Mouse (Mus musculus) natural killer cell, adult 2 months (primary cell): ENCODE measurements around the gene Enpp4.

ENCODE experiments used
- DNase-seq, 2 experiments: peaks; one replicate each; pipeline ENCODE4 v3.0.0; 2022; ENCODE audit warnings: low spot score in 2 of 2

The Enpp4 gene

DNA sequence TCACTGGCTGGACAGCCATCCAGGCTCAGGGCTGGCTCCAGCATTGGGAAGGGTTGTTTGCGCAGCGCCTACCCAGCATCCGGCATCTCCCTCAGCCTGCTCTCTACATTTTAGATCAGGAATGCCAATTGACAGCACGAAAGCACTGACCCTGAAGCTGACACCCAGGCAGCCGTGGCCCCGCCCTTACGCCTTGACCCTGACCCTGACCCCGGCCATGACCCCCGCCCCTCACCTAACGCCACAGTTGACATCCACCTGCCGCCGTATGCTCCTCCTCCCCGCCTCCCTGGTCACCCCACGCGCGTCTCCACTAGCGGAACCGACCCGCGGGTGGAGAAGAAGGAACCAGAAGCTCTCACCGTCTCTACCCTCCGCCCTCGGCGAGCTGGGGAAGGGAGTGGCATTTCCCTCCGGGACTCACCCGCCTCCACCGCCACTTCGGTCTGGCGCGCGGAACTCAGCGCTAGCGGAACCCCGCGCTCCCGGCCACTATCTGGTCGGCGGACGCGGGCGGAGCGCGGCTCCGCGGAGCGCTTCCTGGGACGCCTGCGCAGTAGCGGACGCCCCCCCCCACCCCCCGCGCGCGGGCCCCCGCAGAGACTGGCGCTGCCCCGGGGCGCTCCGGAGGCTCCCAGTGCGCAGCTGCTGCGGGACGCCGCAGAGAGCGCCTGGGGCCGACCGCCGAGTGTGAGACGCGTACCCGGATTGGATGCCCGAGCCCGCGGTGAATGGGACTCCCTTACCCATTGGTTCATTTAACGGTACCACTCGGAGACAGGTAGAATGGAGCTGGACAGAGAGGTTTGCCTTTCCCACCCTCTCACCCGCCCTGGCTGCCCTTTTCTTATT is at the start of gene Enpp4:
Gene Enpp4, minus strand, starts transcription at position 523 of the 852 bp plus-strand sequence.
- peak; percentile 88 to 91 for DNase-seq

DNA sequence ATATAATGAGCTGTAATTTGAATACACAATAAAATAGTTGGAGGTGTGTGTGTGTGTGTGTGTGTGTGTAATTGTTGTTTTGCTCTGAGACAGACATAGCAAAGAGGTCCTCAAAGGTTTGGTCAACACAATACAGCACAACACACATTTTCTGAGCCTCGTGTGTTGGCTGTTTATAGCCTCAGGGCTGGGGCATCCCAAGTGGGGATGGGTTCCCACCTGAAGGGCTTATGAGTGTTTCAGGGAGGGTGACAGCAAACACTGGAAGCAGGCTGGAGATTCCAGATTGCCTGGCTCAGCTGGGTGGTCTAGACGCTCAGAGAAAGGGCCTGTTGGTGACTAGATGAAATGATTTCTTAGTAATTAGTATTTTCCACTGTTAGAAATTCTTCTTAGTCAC is 49.6 kb upstream of the Enpp4 start:
- no peak for DNase-seq

DNA sequence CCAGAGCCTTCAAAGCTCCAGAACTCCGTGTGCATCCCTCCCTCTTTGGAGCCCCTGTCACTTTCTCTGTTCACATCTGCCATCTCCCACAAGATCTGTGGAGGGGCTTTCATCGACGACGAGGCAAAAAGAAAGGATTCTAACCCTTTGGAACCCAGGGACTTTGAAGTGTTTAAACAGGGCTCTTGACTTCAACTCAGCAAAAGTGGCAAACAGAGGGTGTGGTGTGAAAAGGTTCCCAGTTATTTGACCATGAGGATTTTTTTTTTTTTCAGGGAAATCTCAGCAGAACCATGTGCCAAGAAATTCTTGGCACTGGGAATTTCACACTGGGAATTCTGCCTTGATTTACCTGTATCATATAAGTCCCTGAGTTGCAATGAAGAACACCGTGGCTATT is 48.3 kb upstream of the Enpp4 start:
- DNase-seq: no peak

DNA sequence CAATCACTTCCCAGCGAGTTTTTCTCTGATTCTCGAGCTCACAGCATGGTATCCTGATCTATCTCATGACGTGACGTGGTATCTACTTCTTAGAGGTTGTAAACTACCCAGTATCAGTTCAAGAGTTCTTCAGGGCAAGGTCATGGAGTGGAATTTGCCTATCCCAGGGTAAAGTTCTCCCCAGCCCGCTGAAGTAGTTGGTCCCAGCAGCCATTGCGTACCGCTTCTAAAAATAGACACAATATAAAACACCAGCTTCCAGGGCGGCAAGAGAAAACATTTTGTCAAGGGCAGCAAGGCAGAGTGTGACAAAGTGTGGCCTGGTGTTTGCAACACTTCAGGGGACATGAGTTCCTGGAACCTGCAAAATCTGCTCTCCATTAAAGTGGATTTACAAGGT is 46.3 kb upstream of the Enpp4 start:
- no peak for DNase-seq

DNA sequence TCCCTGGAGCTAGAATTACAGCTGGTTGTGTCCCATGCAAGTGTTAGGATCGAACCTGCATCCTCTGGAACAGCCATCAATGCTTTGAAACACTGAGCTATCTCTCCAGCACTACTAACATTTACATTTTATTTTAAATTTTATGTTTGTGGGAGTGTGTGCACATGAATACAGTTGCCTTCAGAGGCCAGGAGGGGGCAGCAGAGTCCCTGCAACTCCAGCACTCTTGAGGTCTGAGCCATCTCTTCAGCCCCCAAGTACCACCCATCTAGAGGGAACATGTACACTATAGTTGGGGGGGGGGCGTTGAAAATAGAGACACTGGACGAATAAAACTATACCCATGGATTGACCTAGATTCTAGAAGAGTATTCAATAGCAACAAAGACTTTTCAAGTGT is 45.5 kb upstream of the Enpp4 start:
- DNase-seq: no peak

DNA sequence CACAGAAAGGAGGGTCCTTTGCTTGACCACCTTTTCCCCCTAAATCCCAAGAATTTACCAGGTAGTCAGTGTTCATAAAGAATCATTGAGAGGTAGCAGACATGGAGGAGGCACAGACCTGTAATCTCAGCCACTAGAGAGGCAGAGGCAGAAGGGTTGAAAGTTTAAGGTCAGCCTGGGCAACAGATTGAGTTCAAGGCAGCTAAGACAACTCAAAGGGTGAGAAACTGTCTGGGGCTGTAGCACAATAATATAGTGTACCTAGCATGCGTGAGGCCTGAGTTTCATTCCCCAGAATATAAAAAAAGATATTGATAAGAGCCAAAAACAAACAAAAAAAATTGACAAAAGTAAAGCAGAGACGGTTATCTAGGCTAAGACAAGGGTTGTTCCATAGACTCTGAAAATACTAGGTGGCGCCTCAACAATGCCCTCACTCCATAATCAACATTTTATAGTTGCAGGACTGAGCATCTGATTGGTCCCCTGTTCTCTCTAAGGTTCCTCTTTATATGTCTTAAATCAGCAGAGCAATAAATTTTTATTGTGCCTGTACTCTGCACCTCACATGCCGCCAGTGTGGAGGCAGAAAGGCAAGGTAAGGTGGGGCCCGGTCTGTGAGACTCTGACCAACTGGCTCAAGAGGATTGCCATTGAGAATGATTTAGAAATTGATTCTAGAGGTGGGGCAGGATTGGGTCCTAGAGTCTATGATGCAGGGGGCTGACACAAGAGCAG is 42.7 kb upstream of the Enpp4 start:
- no peak for DNase-seq

DNA sequence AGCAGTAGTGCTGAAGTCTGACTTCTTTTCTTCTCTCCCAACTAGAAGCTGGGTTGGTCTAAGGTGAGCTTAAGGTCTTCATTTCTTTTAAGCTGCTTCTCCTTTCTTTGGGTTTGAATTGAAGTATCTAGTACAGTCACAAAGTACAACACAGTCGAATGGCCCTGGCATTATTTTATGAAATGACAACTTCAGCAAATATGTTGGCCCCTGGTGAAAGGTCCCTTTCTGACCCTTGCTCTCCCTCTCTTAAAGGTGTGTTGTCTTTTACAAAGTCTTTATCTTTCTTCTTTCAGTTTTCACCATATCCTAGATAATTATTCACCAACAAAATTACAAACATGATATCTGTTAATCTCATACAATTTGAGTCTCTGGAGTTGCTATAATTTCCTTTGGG is 40.2 kb upstream of the Enpp4 start:
- no peak for DNase-seq

DNA sequence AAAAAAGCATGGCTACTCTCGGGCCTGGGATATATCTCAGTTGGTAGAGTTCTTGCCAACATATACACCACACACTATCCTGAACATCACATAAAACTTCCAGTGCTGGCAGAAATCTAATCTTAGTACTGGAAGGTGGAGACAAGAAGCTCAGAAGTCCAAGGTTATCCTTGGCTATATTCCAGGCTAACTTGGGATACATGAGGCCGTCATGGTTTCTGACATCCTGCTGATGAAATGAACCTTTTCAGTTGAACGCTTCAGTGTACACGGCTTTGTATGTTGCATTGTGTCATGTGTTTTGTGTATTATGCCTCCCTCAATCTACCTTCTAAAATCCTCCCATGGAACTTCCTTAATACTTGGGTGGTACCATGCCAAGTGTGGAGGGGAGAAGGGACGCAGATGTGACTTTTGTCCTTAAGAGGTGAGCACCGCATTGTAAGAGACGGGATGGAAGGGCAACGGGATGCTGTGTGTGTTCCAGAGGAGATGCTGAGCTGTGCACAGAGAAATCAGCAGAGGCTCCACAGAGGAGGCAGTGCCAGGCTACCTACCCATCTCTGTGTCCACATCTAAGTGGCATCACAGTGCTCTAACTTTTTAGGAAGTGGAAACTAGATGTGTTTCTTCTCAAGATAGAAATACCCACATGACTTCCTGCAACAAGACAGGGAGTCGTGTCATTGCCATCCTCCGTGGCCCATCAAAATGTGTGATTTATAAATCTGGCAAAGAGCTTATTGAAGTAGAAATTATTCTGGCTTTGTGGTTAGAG is 31.4 kb upstream of the Enpp4 start:
- DNase-seq: no peak

DNA sequence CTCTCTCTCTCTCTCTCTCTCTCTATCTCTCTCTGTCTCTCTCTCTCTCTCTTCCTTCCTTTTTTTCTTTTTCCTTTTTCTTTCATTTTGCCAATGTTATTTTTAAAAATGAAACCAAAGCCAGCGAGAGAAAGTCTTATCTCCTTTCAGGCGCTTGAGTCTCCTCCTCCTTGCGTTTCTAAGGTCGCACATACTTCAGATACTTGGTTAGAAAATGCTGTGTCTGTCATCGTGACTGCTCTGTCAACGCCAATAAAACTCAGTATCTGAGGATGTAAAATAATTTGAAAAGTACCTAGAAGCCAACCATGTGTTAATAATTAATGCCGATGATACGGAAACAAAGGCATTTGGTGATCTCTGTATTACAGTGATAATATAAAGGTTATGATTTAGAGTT is 30.4 kb upstream of the Enpp4 start:
- no peak for DNase-seq

DNA sequence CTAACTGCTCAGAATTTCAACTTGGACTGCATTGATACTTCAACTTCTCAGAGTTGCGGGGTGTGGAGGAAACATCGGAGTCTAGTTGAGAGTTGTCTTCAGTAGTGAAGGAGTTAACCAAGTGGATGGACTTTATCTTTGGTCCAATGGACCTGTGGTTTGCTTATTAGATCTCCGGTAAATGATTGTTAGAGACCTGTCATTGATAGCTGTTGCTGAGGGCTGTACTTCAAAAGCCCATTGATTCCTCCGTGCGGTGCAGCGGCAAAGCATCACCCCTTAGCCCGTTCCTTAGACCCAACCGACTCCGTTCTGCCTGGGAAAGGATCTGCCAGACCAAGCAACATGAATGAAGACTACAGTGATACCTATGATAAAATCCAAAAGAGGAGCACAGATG is 28.9 kb upstream of the Enpp4 start:
- no peak for DNase-seq

DNA sequence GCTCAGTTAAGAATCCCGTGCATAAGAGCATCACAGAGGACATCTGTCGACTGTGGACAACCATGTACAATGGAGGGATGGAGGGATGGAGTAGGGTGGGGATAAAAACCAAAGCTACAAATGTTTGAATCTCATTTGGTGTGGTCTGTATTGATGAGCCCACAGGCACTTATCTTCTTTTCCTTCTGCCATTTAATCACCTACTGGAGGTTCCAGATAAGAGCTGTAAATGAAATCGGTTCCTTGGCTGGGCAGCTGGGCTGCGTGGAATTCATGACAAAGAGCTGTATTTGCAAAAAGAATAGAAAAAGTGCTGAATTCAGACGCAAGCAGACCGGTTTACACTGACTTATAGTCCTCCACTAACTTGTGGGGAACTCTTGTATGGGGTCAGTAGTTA is 28.5 kb upstream of the Enpp4 start:
- no peak for DNase-seq

DNA sequence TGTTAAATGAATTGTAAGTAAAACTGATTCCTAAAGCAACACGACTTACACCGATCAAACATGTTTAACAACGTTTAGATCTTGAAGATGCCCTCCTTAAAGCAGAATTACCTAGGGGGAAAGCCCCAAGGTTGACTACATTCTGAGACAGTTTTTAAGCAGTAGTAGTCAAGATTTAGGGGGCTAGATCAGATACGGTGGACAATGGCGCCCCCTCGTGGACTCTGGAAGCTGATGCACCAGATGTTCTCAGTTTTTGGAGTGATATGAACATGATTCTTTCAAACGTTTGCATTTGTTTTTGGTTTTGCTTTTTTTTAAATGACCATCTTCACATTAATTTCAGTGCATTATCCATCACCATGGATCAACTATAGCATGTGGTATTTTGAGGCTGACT is 24.8 kb upstream of the Enpp4 start:
- DNase-seq: peak; percentile 73 to 76

DNA sequence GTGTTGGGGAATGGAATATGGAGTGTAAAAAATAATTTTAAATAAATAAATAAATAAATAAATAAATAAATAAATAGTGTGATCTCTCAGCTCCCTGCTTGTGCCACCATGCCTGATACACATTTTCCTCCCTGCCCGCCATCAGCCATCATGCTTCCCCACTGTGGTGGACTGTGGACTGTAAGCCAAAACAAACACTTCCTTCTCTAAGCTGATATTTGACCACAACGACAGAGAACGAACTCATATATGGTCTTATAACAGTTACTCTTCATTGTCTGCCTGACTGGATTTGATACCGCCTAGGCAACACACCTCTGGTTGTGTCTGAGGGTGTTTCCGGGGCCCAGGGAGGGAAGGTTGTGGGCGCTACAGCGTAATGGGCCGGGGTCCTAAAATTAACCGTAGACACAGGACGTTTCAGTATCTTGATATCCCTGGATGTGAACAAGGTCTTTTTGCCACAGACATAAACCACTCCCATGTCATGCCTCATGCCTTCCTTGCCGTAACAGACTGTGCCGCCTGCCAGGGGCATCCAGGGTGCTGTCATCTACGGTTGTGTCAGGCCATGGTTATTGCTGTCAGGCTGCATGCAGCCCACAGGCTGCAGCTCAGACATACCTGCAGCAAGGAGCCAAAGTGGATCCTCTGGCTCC is 23.6 kb upstream of the Enpp4 start:
- DNase-seq: no peak

DNA sequence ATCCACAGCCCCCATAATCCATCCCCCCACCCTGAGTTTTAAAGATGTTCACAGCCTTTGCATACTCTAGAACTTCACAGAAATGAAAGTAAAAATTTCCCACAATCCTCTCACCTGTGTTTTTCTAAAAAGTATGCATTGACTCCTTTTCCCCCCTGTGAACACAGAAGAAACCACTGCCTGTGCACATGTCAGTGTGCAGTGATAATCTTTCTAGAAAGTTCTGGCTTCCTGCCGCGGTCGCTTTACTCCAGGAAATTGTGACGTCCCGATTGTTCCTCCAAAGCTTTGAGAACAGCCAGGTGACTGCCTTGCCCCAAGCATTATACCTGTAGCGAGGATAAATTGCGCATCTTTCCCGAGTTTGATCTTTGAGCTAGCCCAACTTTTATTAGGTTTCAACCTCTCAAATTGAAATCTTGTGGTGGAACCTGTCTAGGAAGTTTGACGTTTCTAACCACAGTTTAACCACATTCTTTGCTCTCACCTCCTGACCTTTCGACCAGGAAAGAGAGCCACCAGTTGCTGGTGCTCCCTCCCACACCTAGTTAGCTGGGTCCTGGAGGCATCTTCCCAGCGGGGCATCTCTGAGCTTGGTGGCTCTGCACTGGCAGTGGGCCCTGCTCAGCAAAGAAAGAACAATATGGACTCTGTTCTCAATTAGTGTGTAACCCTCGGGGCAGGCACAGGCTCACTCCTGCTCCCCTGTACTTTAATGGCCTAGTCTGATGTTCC is 15.9 kb upstream of the Enpp4 start:
- peak in 1 of 2 experiments; percentile 35 for DNase-seq

DNA sequence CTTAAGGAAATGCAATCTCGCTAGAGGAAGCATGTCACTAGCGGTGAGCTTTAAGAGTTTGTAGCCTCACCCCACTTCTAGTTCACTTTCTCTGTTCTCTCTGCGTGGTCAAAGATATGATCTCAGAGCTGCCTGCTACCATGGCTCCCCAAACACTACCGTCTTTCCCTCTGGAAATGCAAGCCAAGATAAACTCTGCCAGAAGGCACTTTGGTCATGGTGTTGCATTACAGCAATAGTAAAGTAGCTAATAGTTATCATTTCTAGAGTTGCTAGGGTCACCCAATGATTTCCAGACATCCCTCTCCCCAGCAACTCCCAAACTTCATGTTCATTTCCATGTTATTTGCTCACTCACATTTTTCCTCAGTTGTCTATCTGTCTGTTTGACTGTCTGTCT is 12.6 kb upstream of the Enpp4 start:
- no peak for DNase-seq

DNA sequence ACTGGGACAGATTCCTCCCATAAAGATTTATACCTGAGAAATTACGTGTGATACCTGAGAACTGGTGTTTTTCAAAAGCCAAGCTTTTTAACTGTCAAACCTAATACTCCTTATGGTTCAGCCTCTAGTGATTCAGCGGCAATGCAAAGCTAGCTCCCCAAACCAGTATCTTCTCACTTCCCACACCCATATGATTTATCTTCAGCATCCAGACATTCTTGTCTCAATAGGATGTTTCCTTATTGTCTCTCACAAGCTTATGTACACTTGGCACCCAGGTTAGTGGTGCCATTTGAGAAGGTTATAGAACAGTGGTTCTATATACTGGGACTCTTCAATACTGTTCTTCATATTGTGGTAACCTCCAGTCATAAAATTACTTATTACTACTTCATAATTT is 12.1 kb upstream of the Enpp4 start:
- DNase-seq: no peak

DNA sequence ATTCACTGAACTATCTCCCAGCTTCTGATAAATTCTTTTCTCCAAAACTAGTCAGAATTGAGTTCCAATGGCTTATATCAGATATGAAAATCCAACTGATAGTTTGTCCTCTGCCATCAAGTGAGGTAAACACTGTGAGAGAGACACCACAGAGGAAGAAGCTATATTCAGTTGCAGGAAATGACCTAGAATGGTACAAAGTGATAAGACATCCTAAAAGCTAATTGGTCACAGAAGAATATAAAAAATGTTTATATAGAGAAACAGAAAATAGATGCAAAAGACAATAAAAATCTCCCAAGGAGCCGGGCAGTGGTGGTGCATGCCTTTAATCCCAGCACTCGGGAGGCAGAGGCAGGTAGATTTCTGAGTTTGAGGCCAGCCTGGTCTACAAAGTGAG is 11.0 kb upstream of the Enpp4 start:
- no peak for DNase-seq

DNA sequence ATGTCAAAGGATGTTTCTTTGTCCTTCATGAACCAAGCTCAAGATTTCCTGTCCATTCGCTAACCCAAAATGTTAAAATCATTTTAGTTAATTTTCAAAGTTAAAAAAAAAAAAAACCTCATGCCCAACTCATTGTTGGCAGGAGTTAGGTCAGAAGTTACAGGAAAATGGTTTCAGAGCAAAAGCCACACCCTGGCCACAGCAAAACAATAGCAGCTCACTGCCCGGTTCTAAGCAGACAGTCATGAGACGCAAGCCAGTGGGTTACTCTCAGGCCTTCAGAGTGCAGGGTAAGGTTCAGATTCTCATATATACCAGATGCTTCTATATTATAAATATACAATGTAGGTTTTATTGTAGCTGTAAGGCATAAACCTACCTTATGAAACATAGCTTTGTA is 2.7 kb upstream of the Enpp4 start:
- DNase-seq: peak; percentile 28 to 61

DNA sequence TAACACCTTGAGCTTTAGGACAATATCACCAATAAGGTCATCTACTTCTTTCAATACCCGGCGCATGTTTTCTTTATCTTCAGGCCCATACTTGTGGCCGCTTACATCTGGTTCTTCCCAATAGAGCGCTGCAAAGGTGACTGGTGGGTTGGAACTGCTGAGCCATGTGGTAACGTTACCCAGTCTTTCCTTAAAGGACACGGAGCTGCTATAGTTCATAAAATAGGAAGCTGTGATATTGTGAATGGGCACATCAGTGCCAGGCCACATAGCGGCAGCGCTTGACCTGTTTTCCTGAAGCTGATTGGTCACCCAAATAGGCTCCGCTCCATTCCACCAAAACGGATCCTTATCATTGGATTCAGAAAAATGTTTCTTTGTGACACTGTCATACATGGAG is 3.6 kb downstream of the Enpp4 start:
- no peak for DNase-seq

DNA sequence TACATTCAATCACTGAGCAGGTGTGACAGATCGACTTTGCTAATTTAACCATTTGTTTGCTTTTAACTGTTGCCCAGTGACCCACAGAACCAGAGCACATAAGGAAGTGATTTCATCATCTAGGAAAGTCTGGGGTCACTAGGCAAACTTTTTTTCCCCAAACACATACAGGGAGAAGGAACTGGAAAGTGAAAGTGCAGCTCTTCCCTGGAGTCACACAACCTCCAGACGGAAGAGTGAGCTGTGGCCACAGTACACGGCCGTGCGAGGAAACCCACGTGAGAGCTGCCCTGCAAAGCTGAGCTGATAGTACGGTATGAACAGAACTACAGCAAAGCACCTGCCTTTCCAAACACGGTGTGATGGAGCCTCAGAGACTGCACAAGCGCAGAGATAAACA is 4.7 kb downstream of the Enpp4 start:
- DNase-seq: no peak

DNA sequence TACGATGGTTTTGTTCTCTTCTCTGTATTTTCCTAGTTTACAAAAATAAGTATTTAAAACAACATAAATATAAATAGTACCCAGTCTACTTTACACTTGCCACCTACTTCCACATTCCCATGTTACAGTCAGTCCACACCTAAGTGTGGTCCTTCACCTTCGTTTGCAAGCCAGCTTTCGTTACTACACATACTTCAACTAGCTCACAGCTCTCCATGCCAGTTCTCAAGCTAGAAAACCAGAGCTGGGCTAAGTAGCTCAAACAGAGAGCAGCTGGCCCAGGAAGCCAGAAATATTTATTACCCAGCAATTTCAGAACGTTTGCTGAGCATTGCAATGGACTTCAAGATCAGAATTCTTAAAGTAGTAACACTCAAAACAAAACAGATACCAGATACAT is 5.1 kb downstream of the Enpp4 start:
- no peak for DNase-seq
